ENCODE assay signal across 8 mouse cellular contexts in the genomic region with DNA sequence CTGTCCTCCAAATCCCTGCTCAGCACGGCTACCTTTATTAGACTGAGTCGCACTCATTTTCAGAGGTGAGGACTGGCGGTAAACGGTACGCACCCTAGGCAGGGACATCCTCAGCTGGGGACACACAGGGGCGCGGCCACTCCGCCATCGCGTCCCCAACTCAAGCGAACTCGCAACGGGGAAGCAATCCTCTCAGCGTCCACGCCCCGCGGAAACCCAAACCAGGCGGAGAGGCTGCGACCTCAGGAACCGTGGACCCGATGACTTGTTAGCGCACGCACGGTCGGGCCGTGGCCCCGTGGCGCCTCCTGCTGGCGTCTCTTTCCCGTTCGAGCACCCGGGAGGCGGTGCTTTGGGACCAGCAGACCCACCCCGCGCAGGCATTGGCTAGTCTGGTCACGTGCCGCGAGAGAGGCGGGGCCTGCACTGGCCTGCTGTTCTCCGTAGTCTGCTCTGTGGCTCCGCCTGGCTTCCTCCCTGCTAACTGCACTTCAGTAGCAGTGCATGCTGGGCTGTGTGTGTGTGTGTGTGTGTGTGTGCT. TPM values are rescaled to one million over a fixed set of nuclear protein-coding genes. Genes with fewer than 3 reads are reported as not detected.
DNase-seq lines count a peak whose midpoint lies in the region; ATAC-seq and TF ChIP-seq lines count a peak whose summit lies in the region.

No protein-coding gene starts in this region.

- H3K79me2 ChIP-seq in C2C12 (ENCODE audit: control insufficient read depth, insufficient read depth), result no peaks in the 10 kb centered on the region

- peak overlapping the region; percentile 73 for H3K4me2 ChIP-seq in heart, embryonic 14.5 days (ENCODE audit: low read length)
- H3K4me2 ChIP-seq in liver, embryonic 13.5 days, result peak overlapping the region; percentile 82
- H3K4me2 ChIP-seq in stomach, embryonic 16.5 days (ENCODE audit: low read depth, low read length), result peak overlapping the region; percentile 78

- under 1% methylated on average over 41 of the region's 41 CpGs for WGBS in heart, embryonic 14.5 days
- 1% methylated on average over 41 of the region's 41 CpGs for WGBS in liver, embryonic 13.5 days (ENCODE audit: insufficient replicate concordance)
- WGBS in stomach, embryonic 16.5 days, result under 1% methylated on average over 41 of the region's 41 CpGs

- peak overlapping the region; percentile 72 for H3K9ac ChIP-seq in heart, embryonic 14.5 days (ENCODE audit: low read length)
- peak overlapping the region; percentile 75 for H3K9ac ChIP-seq in liver, embryonic 13.5 days
- H3K9ac ChIP-seq in stomach, embryonic 16.5 days (ENCODE audit: low read length), result peak overlapping the region; percentile 83

- TF ChIP-seq CTCF in C2C12 (IDR thresholded peaks at IDR 0.05; ENCODE audit: control insufficient read depth, insufficient read depth, insufficient read length), result peak; percentile 90

- peak; percentile 87 for DNase-seq in brain, embryonic 18.5 days (ENCODE audit: low read depth, low spot score)
- peak; percentile 99 for DNase-seq in kidney, postnatal 14 days
- DNase-seq in liver, embryonic 13.5 days, result peak; percentile 97
- peak; percentile 98 for DNase-seq in neural tube, embryonic 10.5 days (ENCODE audit: extremely low spot score, low spot score)

- H3K79me3 ChIP-seq in C2C12 (ENCODE audit: low read depth), result no peaks in the 10 kb centered on the region

- H3K27ac ChIP-seq in heart, embryonic 14.5 days (replicated peaks in 1 of 2; ENCODE audit: control insufficient read depth in 1 of 2, insufficient read depth in 1 of 2, low read depth in 2 of 2, low read length in 2 of 2), result no peak overlapping the region; a peak in 1 of 4 replicates
- H3K27ac ChIP-seq in liver, embryonic 13.5 days, result no peak overlapping the region
- peak overlapping the region; percentile 17; the same call in 1 of the 2 replicates for H3K27ac ChIP-seq in stomach, embryonic 16.5 days (ENCODE audit: low read length)

- ATAC-seq in erythroid progenitor cell, adult 5-6 weeks (replicated peaks; ENCODE audit: low FRiP score, poor library complexity, severe bottlenecking), result peak; percentile 97
- peak; percentile 99 for ATAC-seq in heart, embryonic 14.5 days (ENCODE audit: insufficient number of reproducible peaks, insufficient read depth, low FRiP score, low read depth)
- peak; percentile 97 for ATAC-seq in liver, embryonic 13.5 days (ENCODE audit: low read depth)
- peak; percentile 100 for ATAC-seq in stomach, embryonic 16.5 days (ENCODE audit: insufficient read depth, low FRiP score)

- H3K4me1 ChIP-seq in heart, embryonic 14.5 days (ENCODE audit: control insufficient read depth in 2 of 2, insufficient read depth in 2 of 2, low read length in 2 of 2), result no peaks in the 10 kb centered on the region
- peaks cover 41% of the 10 kb centered on the region for H3K4me1 ChIP-seq in liver, embryonic 13.5 days (replicated peaks)
- H3K4me1 ChIP-seq in stomach, embryonic 16.5 days (ENCODE audit: control insufficient read depth, insufficient read depth, low read length), result no peaks in the 10 kb centered on the region

- no peaks in the 10 kb centered on the region for H3K27me3 ChIP-seq in C2C12 (ENCODE audit: control insufficient read depth, insufficient read depth, insufficient read length)
- H3K27me3 ChIP-seq in heart, embryonic 14.5 days (ENCODE audit: control insufficient read depth, insufficient read depth, low read length), result no peaks in the 10 kb centered on the region
- H3K27me3 ChIP-seq in liver, embryonic 13.5 days, result no peaks in the 10 kb centered on the region
- H3K27me3 ChIP-seq in stomach, embryonic 16.5 days (ENCODE audit: control insufficient read depth, insufficient read depth, low read length), result no peaks in the 10 kb centered on the region

- H3K9me3 ChIP-seq in heart, embryonic 14.5 days (ENCODE audit: control insufficient read depth, low read length), result no peaks in the 10 kb centered on the region
- no peaks in the 10 kb centered on the region for H3K9me3 ChIP-seq in liver, embryonic 13.5 days (replicated peaks)
- H3K9me3 ChIP-seq in stomach, embryonic 16.5 days (replicated peaks; ENCODE audit: control insufficient read depth, low read length), result no peaks in the 10 kb centered on the region

- peak overlapping the region; percentile 18 for H3K4me3 ChIP-seq in C2C12 (ENCODE audit: insufficient read depth, poor library complexity, severe bottlenecking)
- H3K4me3 ChIP-seq in heart, embryonic 14.5 days (ENCODE audit: control insufficient read depth in 1 of 2, insufficient read depth in 1 of 2, low read depth in 1 of 2, low read length in 2 of 2), result peak overlapping the region; percentile 58 to 83
- peak overlapping the region; percentile 70 for H3K4me3 ChIP-seq in liver, embryonic 13.5 days (replicated peaks)
- H3K4me3 ChIP-seq in stomach, embryonic 16.5 days (replicated peaks; ENCODE audit: low read length), result peak overlapping the region; percentile 74

- H3ac ChIP-seq in C2C12 (ENCODE audit: control insufficient read depth, insufficient read length, low read depth), result peak overlapping the region; percentile 58

- H3K36me3 ChIP-seq in C2C12 (ENCODE audit: control insufficient read depth, insufficient read depth), result no peaks in the 10 kb centered on the region
- H3K36me3 ChIP-seq in heart, embryonic 14.5 days (ENCODE audit: control insufficient read depth, insufficient read depth, low read length), result no peaks in the 10 kb centered on the region
- no peaks in the 10 kb centered on the region for H3K36me3 ChIP-seq in liver, embryonic 13.5 days
- H3K36me3 ChIP-seq in stomach, embryonic 16.5 days (ENCODE audit: control insufficient read depth, insufficient read depth, low read length), result no peaks in the 10 kb centered on the region

TF ChIP-seq in C2C12, 6 proteins besides CTCF, POLR2A, EP300 and RAD21:
- TF ChIP-seq MYOD1 (IDR thresholded peaks at IDR 0.05; ENCODE audit: control insufficient read depth, insufficient read length, low read depth) (no peak), MAX (IDR thresholded peaks at IDR 0.05) (no peak), FOSL1 (IDR thresholded peaks at IDR 0.05; ENCODE audit: insufficient read depth, low read length, poor library complexity, severe bottlenecking) (no peak), MYOG (IDR thresholded peaks at IDR 0.05; ENCODE audit: control insufficient read depth, extremely low read depth, insufficient read length) (no peak), CEBPB (IDR thresholded peaks at IDR 0.05; ENCODE audit: low read depth) (no peak), USF1 (IDR thresholded peaks at IDR 0.05; ENCODE audit: low read depth) (peak; percentile 94)

RNA-seq across cellular contexts. Expression of a gene that starts 35.0 kb away (rescaled TPM):
- polyA plus RNA-seq in C2C12 (2012; fragmentation: generic; extraction: Trizol), result 13.9 TPM
- total RNA-seq in erythroid progenitor cell, adult 5-6 weeks (2015; ENCODE audit: low replicate concordance), result 25.2 and 44.4 TPM in 2 replicates
- 40.4 and 62.9 TPM in 2 replicates for total RNA-seq in erythroid progenitor cell, adult 5-6 weeks (2017; ENCODE audit: low replicate concordance)
- 13.7 and 14.4 TPM in 2 replicates for polyA plus RNA-seq in heart, embryonic 14.5 days (2014; fragmentation: Nextera tagmentation; extraction: Ambion mirVana)
- polyA plus RNA-seq in liver, embryonic 13.5 days (2015; fragmentation: Nextera tagmentation; extraction: Ambion mirVana), result 7.7 and 10.6 TPM in 2 replicates
- polyA plus RNA-seq in stomach, embryonic 16.5 days (2015; fragmentation: Nextera tagmentation; extraction: Ambion mirVana), result 11.6 and 14.3 TPM in 2 replicates

RNA-seq across cellular contexts. Expression of a gene that starts 55.7 kb away (rescaled TPM):
- 0.22 TPM for polyA plus RNA-seq in C2C12 (2012; fragmentation: generic; extraction: Trizol)
- total RNA-seq in erythroid progenitor cell, adult 5-6 weeks (2015; ENCODE audit: low replicate concordance), result not detected in 2 replicates
- total RNA-seq in erythroid progenitor cell, adult 5-6 weeks (2017; ENCODE audit: low replicate concordance), result not detected in 2 replicates
- 0.72 and 0.93 TPM in 2 replicates for polyA plus RNA-seq in heart, embryonic 14.5 days (2014; fragmentation: Nextera tagmentation; extraction: Ambion mirVana)
- 0.12 and 0.16 TPM in 2 replicates for polyA plus RNA-seq in liver, embryonic 13.5 days (2015; fragmentation: Nextera tagmentation; extraction: Ambion mirVana)
- polyA plus RNA-seq in stomach, embryonic 16.5 days (2015; fragmentation: Nextera tagmentation; extraction: Ambion mirVana), result 42.9 and 56.5 TPM in 2 replicates

Comparison
In these comparisons a context has a peak if more than half of its experiments do, and no peak if none do; other contexts are left out.
1. H3K4me3 ChIP-seq: peak in every context shown above with its lines; median percentile 74 in stomach, embryonic 16.5 days; 70 in heart, embryonic 14.5 days; 70 in liver, embryonic 13.5 days; 18 in C2C12.
2. RNA of a gene that starts 55.7 kb away (polyA plus RNA-seq): 42.9 to 56.5 TPM in stomach, embryonic 16.5 days; 0.72 to 0.93 TPM in heart, embryonic 14.5 days, 0.22 TPM in C2C12 (single experiment) and 0.12 to 0.16 TPM in liver, embryonic 13.5 days; every median in the first group is over 10 times any median in the second.
3. Peak in every context shown above with its lines, with median percentiles within 50 percentile points of each other: DNase-seq, ATAC-seq, H3K4me2 ChIP-seq and H3K9ac ChIP-seq.